Mouse (Mus musculus) layer of hippocampus, postnatal 14 days (tissue): Measurements from ENCODE around the gene Zfp648. TPM values are rescaled to one million over a fixed set of nuclear protein-coding genes. Genes with fewer than 3 reads are reported as not detected.
A peak's percentile ranks its signal among the peaks of the same experiment; 100 is the strongest.

Experiments
- DNase-seq, 2 experiments: peaks; one replicate each; pipeline ENCODE4 v3.0.0; 2021 to 2022; ENCODE audit warnings: low spot score in 2 of 2, mixed read lengths in 1 of 2
- total RNA-seq, 2 experiments: library from RNA; stranded (reverse); gene quantifications; 2 replicates each; pipeline ENCODE4 v1.2.3; 2021

The Zfp648 gene
- total RNA-seq, 2 experiments from 2014 or later, result 0.19 to 0.28 TPM

DNA sequence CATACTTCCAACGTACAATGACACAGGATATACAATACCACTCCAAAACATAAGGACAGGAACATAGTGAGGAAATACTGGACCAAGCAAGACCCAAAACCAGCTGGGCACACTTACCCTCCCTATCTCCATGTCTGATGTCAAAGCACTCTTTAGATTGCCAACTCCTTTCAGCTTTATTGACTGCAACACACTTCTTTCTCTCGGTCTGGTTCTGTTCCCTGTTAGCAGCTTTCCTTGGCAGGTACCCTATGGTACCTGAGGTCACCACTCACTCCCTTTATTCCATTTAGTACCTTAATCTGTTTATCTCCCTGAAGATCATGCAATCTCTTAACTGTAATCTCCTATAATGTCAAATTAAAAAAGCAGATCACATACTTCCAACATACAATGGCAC, 19.0 kb downstream of the Zfp648 start:
- no peak for DNase-seq

DNA sequence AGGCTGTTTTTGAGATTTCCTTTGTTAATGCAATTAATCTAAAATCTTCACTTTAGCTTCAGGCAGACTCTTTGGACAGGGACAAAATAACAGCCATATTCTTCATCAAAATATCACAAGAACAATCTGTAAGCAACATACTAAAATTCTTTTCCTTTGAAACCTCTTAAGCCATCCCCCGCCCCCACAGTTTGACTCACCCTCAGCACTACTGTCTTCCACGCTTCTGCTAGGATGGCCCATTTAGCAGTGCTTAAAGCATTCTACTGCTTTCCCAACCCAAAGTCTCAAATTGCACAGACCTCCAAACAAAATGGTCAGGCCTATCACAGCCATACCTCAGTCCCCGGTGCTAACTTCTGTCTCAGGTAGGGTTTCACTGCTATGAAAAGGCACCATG, 19.6 kb downstream of the Zfp648 start:
- no peak for DNase-seq

GRCm38 (mm10) chr1:154223807-154224207, 22.8 kb downstream of the Zfp648 start:
- DNase-seq, result peak; percentile 44 to 70

GRCm38 (mm10) chr1:154232594-154232993, 31.6 kb downstream of the Zfp648 start:
- no peak for DNase-seq

DNA sequence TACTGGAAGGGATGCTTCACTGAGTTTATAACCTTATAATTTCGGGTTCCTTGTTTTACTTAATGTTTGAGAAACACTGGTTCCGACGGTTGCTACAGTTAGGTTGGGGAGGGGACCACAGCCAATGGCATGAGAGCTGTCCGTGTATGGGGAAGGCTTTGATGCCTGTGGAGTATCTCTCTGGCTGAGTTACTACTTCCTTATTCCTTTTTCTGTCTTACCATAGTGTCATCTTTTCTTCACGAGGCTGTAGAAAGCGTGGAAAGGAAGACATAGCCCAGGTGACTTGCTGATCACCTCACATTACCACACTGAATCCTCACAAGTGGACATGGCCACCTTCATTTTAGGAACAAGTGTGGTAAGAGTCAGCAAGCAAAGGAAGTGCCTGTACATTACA, 32.0 kb downstream of the Zfp648 start:
- DNase-seq, result no peak

DNA sequence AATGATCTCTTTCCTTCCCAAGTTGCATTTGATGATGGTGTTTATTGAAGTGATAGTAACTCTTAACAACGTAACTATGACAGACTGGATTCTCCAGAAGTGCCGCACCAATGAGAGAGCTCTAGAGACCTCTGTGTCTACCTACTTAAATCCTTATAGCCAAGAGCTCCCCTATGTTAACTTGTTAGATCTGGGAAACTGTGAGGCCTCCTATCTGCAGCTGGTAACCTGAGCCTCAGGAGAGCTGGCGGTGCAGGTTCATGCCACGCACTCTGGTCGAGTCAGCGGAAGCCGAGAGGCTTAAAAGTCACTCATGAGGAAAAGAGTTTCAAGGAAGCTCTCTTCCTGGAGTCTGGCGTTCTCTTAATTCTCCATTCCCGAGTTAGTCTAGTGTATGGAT, 33.8 kb downstream of the Zfp648 start:
- no peak for DNase-seq

DNA sequence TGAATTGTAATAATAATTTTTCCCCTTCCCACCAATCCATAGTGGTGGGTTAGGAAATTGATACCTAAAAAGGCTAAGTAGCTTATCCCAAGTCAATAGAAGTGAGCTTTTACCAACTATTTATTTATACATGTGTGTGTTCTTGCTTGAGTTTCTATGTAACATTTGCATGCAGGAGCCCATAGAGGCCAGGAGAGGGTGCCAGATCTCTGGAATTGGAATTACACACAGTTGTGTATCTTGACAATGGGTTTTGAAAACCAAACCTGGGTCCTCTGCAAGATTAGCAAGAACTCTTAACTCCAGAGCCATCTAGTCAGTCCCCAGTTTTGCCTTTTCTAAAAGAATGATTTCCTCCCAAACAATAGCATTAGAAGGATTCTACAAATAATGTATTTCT, 37.9 kb downstream of the Zfp648 start:
- no peak for DNase-seq

- DNase-seq, result no peak
Observed at GRCm38 (mm10) chr1:154251186-154251585, 50.2 kb downstream of the Zfp648 start.

DNA sequence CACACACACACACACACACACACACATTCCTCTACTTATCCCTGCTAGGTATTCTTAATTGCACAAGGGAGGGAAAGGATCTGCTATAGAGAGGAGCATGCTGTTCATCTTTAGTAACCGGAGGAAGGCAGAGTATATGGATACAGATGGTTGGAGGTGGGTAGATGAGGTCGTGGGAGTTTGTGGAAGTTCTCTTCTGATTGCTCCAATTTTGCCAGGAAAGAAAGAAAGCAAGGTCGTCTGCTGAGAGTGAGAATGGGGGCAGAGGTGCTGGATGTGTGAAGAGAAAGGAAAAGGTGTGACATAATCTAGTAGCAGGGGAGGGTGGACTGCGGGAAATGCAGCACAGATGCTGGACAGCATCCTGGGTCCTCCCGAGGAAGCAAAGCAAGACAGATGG, 51.8 kb downstream of the Zfp648 start:
- DNase-seq, result peak; percentile 11 to 31
